Mouse (Mus musculus) embryonic facial prominence, embryonic 12.5 days (tissue): ENCODE results near the gene Fdx1l. TPM values are rescaled to one million over a fixed set of nuclear protein-coding genes. Genes with fewer than 3 reads are reported as not detected.
A peak's percentile ranks its signal among the peaks of the same experiment; 100 is the strongest.

ENCODE experiments used
- ATAC-seq: fragments of 200-750 bp; cut with Nextera tagmentation; 2 replicates; pipeline ENCODE4 v1.8.0; 2017; ENCODE audit not compliant: insufficient number of reproducible peaks, insufficient read depth, low FRiP score, low TSS enrichment
- H3K27ac ChIP-seq: fragments of 300-500 bp; sonication (generic); 2 replicates; pipeline ENCODE4 v1.5.1; 2016; ENCODE audit warnings: mild to moderate bottlenecking
- H3K27me3 ChIP-seq: fragments of 300-500 bp; sonication (generic); 2 replicates; pipeline ENCODE4 v1.6.1; 2016; ENCODE audit warnings: mild to moderate bottlenecking, moderate library complexity
- H3K36me3 ChIP-seq: fragments of 300-500 bp; sonication (generic); 2 replicates; pipeline ENCODE4 v1.6.1; 2016; ENCODE audit warnings: mild to moderate bottlenecking
- H3K4me1 ChIP-seq: fragments of 300-500 bp; sonication (generic); 2 replicates; pipeline ENCODE4 v1.6.1; 2016
- H3K4me2 ChIP-seq: fragments of 300-500 bp; sonication (generic); replicated peaks from 2 replicates; pipeline ENCODE4 v1.6.1; 2016; ENCODE audit warnings: mild to moderate bottlenecking, moderate library complexity
- H3K4me3 ChIP-seq: fragments of 300-500 bp; sonication (generic); 2 replicates; pipeline ENCODE4 v1.5.1; 2016; ENCODE audit warnings: mild to moderate bottlenecking
- H3K9ac ChIP-seq: fragments of 300-500 bp; sonication (generic); 2 replicates; pipeline ENCODE4 v1.6.1; 2016; ENCODE audit warnings: mild to moderate bottlenecking, moderate library complexity
- H3K9me3 ChIP-seq: fragments of 300-500 bp; sonication (generic); 2 replicates; pipeline ENCODE4 v1.6.1; 2016; ENCODE audit warnings: mild to moderate bottlenecking, moderate library complexity
- WGBS: fragments of 180-500 bp; shearing (Covaris S2); methylation state at CpG from one replicate; pipeline ENCODE4 v1.1.7; 2016; 5-methylcytosine and 5-hydroxymethylcytosine counted together
- polyA plus RNA-seq: library from polyadenylated mRNA; unstranded; fragments of >200 nt; fragmentation: Nextera tagmentation; extraction: Ambion mirVana; gene quantifications from 2 replicates; pipeline ENCODE4 v1.2.1, GENCODE M21; 2016

Gene Fdx1l
- polyA plus RNA-seq, 1 experiment from 2014 or later: 54.8 TPM

- WGBS: 3% methylated on average over 17 of the region's 17 CpGs
- peak overlapping the region; percentile 13; the same call in 1 of the 2 replicates for H3K4me3 ChIP-seq
Measured at GRCm38 (mm10) chr9:21034481-21035085, 38.8 kb downstream of the Fdx1l start.

GRCm38 (mm10) chr9:21033136-21033535, 40.3 kb downstream of the Fdx1l start:
- no peak overlapping the region for H3K27ac ChIP-seq
- H3K4me2 ChIP-seq: peak overlapping the region; percentile 92
- WGBS: 1% methylated on average over 34 of the region's 34 CpGs
- H3K4me1 ChIP-seq: peaks cover 61% of the 10 kb centered on the region
- peaks cover 81% of the 10 kb centered on the region for H3K27me3 ChIP-seq
- no peaks in the 10 kb centered on the region for H3K36me3 ChIP-seq
- peak; percentile 17; the same call in 1 of the 2 replicates for ATAC-seq
- no peaks in the 10 kb centered on the region for H3K9me3 ChIP-seq
- H3K4me3 ChIP-seq: peak overlapping the region; percentile 44
- peak overlapping the region; percentile 28; the same call in 1 of the 2 replicates for H3K9ac ChIP-seq

More at GRCm38 (mm10) chr9:21034481-21035085, 38.8 kb downstream of the Fdx1l start:
- H3K4me2 ChIP-seq: no peak overlapping the region; the same call in 1 of the 2 replicates
- peaks cover 87% of the 10 kb centered on the region for H3K27me3 ChIP-seq
- no peak for ATAC-seq
- no peak overlapping the region for H3K9ac ChIP-seq
- H3K27ac ChIP-seq: no peak overlapping the region
- peaks cover 55% of the 10 kb centered on the region for H3K4me1 ChIP-seq
- peaks cover 5% of the 10 kb centered on the region; the same call in 1 of the 2 replicates for H3K9me3 ChIP-seq
- H3K36me3 ChIP-seq: no peaks in the 10 kb centered on the region

GRCm38 (mm10) chr9:21032491-21032890, 40.9 kb downstream of the Fdx1l start:
- no peak for ATAC-seq
- H3K27ac ChIP-seq: no peak overlapping the region
- no peak overlapping the region for H3K9ac ChIP-seq
- H3K4me2 ChIP-seq: peak overlapping the region; percentile 92
- H3K4me3 ChIP-seq: peak overlapping the region; percentile 44
- WGBS: 1% methylated on average over 7 of the region's 7 CpGs
- no peaks in the 10 kb centered on the region for H3K36me3 ChIP-seq
- H3K9me3 ChIP-seq: no peaks in the 10 kb centered on the region
- H3K4me1 ChIP-seq: peaks cover 54% of the 10 kb centered on the region
- peaks cover 81% of the 10 kb centered on the region for H3K27me3 ChIP-seq

- H3K27me3 ChIP-seq: peaks cover 79% of the 10 kb centered on the region
- H3K36me3 ChIP-seq: no peaks in the 10 kb centered on the region
- H3K4me1 ChIP-seq: peaks cover 49% of the 10 kb centered on the region
- H3K4me3 ChIP-seq: peak within 1 kb of the TSS; percentile 44
- no peak for ATAC-seq
- H3K4me2 ChIP-seq: peak within 1 kb of the TSS; percentile 92
- 1% methylated on average over 35 of the region's 35 CpGs for WGBS
- no peak within 1 kb of the TSS for H3K27ac ChIP-seq
- peak within 1 kb of the TSS; percentile 28 for H3K9ac ChIP-seq
- no peaks in the 10 kb centered on the region for H3K9me3 ChIP-seq
Measured at GRCm38 (mm10) chr9:21031896-21032351, 41.5 kb downstream of the Fdx1l start, which contains the start of gene Icam5. Gene Icam5 (plus strand): TSS chr9:21032073.

- Histone ChIP-seq H3K9ac (peak overlapping the region; percentile 28; the same call in 1 of the 2 replicates), H3K4me1 (peaks cover 45% of the 10 kb centered on the region), H3K27ac (no peak overlapping the region), H3K9me3 (no peaks in the 10 kb centered on the region), H3K27me3 (peaks cover 76% of the 10 kb centered on the region), H3K36me3 (no peaks in the 10 kb centered on the region), H3K4me2 (peak overlapping the region; percentile 92), H3K4me3 (peak overlapping the region; percentile 44)
- under 1% methylated on average over 36 of the region's 36 CpGs for WGBS
- ATAC-seq: peak; percentile 38; the same call in 1 of the 2 replicates
Measured at GRCm38 (mm10) chr9:21031251-21031895, 42.0 kb downstream of the Fdx1l start.

GRCm38 (mm10) chr9:21030781-21031250, 42.6 kb downstream of the Fdx1l start:
- no peak for ATAC-seq
- peaks cover 45% of the 10 kb centered on the region for H3K4me1 ChIP-seq
- no peaks in the 10 kb centered on the region for H3K9me3 ChIP-seq
- H3K4me2 ChIP-seq: peak overlapping the region; percentile 92
- H3K27me3 ChIP-seq: peaks cover 71% of the 10 kb centered on the region
- no peaks in the 10 kb centered on the region for H3K36me3 ChIP-seq
- H3K9ac ChIP-seq: no peak overlapping the region
- H3K4me3 ChIP-seq: peak overlapping the region; percentile 44
- WGBS: under 1% methylated on average over 13 of the region's 13 CpGs
- H3K27ac ChIP-seq: no peak overlapping the region

GRCm38 (mm10) chr9:21030055-21030600, 43.3 kb downstream of the Fdx1l start:
- Histone ChIP-seq H3K4me1 (peaks cover 45% of the 10 kb centered on the region), H3K4me3 (peak overlapping the region; percentile 44), H3K9me3 (no peaks in the 10 kb centered on the region), H3K9ac (no peak overlapping the region), H3K27me3 (peaks cover 64% of the 10 kb centered on the region), H3K4me2 (peak overlapping the region; percentile 92), H3K27ac (no peak overlapping the region), H3K36me3 (no peaks in the 10 kb centered on the region)
- no peak for ATAC-seq
- 20% methylated on average over 22 of the region's 22 CpGs for WGBS

GRCm38 (mm10) chr9:21029291-21030054, 43.9 kb downstream of the Fdx1l start, which contains the start of gene Icam4:
Gene Icam4 (plus strand): TSS chr9:21029373.
- Histone ChIP-seq H3K27ac (no peak within 1 kb of the TSS), H3K27me3 (peaks cover 57% of the 10 kb centered on the region), H3K36me3 (no peaks in the 10 kb centered on the region), H3K4me2 (peak within 1 kb of the TSS; percentile 92), H3K9ac (peak within 1 kb of the TSS; percentile 43; the same call in 1 of the 2 replicates), H3K9me3 (no peaks in the 10 kb centered on the region), H3K4me1 (peaks cover 42% of the 10 kb centered on the region), H3K4me3 (peak within 1 kb of the TSS; percentile 31)
- WGBS: 4% methylated on average over 37 of the region's 37 CpGs
- no peak for ATAC-seq

- no peak overlapping the region for H3K27ac ChIP-seq
- H3K4me1 ChIP-seq: peaks cover 39% of the 10 kb centered on the region
- no peaks in the 10 kb centered on the region for H3K36me3 ChIP-seq
- no peak overlapping the region for H3K9ac ChIP-seq
- no peak for ATAC-seq
- no peak overlapping the region for H3K4me2 ChIP-seq
- H3K4me3 ChIP-seq: no peak overlapping the region
- 59% methylated on average over 6 of the region's 6 CpGs for WGBS
- peaks cover 51% of the 10 kb centered on the region for H3K27me3 ChIP-seq
- H3K9me3 ChIP-seq: no peaks in the 10 kb centered on the region
Measured at GRCm38 (mm10) chr9:21028560-21029110, 44.8 kb downstream of the Fdx1l start.

GRCm38 (mm10) chr9:21027774-21028290, 45.6 kb downstream of the Fdx1l start:
- Histone ChIP-seq H3K9ac (no peak overlapping the region), H3K27me3 (peaks cover 43% of the 10 kb centered on the region)
- 58% methylated on average over 8 of the region's 8 CpGs for WGBS

More at GRCm38 (mm10) chr9:21027774-21028290, 45.6 kb downstream of the Fdx1l start:
- Histone ChIP-seq H3K27ac (no peak overlapping the region), H3K4me3 (no peak overlapping the region), H3K4me1 (peaks cover 33% of the 10 kb centered on the region), H3K4me2 (no peak overlapping the region), H3K9me3 (no peaks in the 10 kb centered on the region), H3K36me3 (no peaks in the 10 kb centered on the region)
- ATAC-seq: no peak
